Mouse (Mus musculus): ENCODE results near the gene Nit2. TPM values are rescaled to one million over a fixed set of nuclear protein-coding genes. Genes with fewer than 3 reads are reported as not detected.

Nit2 gene
- 90.9 and 101 TPM in 2 replicates for polyA plus RNA-seq (2014; fragmentation: Nextera tagmentation; extraction: Ambion mirVana)

- Histone ChIP-seq H3K4me1 (ENCODE audit: control insufficient read depth, insufficient read depth, low read length) (no peaks in the 10 kb centered on the region), H3K9ac (ENCODE audit: low read depth, low read length) (peak within 1 kb of the TSS; percentile 87), H3K4me2 (replicated peaks; ENCODE audit: low read depth, low read length) (peak within 1 kb of the TSS; percentile 69), H3K9me3 (ENCODE audit: control insufficient read depth, low read length) (no peaks in the 10 kb centered on the region), H3K36me3 (ENCODE audit: control insufficient read depth, insufficient read depth, low read length) (peaks cover 18% of the 10 kb centered on the region; the same call in 1 of the 2 replicates), H3K27me3 (ENCODE audit: control insufficient read depth, insufficient read depth, low read length) (no peaks in the 10 kb centered on the region), H3K4me3 (ENCODE audit: low read length) (peak within 1 kb of the TSS; percentile 82), H3K27ac (ENCODE audit: low read depth, low read length) (peak within 1 kb of the TSS; percentile 92)
- peak; percentile 98 for ATAC-seq (ENCODE audit: low FRiP score, low TSS enrichment)
- under 1% methylated on average over 58 of the region's 58 CpGs for WGBS
Observed at GRCm38 (mm10) chr16:57166611-57167513, at the start of gene Nit2. Nit2 (minus strand) TSS chr16:57167341.

GRCm38 (mm10) chr16:57215957-57216356 is 48.8 kb upstream of the Nit2 start:
- H3K36me3 ChIP-seq (ENCODE audit: control insufficient read depth, insufficient read depth, low read length) = peaks cover 15% of the 10 kb centered on the region

GRCm38 (mm10) chr16:57211037-57211436 is 43.9 kb upstream of the Nit2 start:
- Histone ChIP-seq H3K4me3 (ENCODE audit: low read length) (no peak overlapping the region), H3K4me1 (ENCODE audit: control insufficient read depth, insufficient read depth, low read length) (no peaks in the 10 kb centered on the region), H3K4me2 (replicated peaks; ENCODE audit: low read depth, low read length) (no peak overlapping the region), H3K27ac (ENCODE audit: low read depth, low read length) (no peak overlapping the region), H3K36me3 (ENCODE audit: control insufficient read depth, insufficient read depth, low read length) (peaks cover 32% of the 10 kb centered on the region), H3K9ac (ENCODE audit: low read depth, low read length) (no peak overlapping the region), H3K27me3 (ENCODE audit: control insufficient read depth, insufficient read depth, low read length) (no peaks in the 10 kb centered on the region), H3K9me3 (ENCODE audit: control insufficient read depth, low read length) (no peaks in the 10 kb centered on the region)
- no peak for ATAC-seq (ENCODE audit: low FRiP score, low TSS enrichment)
- WGBS = 89% methylated on average over 2 of the region's 2 CpGs

More at GRCm38 (mm10) chr16:57215957-57216356, 48.8 kb upstream of the Nit2 start:
- Histone ChIP-seq H3K27ac (ENCODE audit: low read depth, low read length) (no peak overlapping the region), H3K4me1 (ENCODE audit: control insufficient read depth, insufficient read depth, low read length) (no peaks in the 10 kb centered on the region), H3K4me2 (replicated peaks; ENCODE audit: low read depth, low read length) (no peak overlapping the region), H3K9ac (ENCODE audit: low read depth, low read length) (no peak overlapping the region), H3K4me3 (ENCODE audit: low read length) (no peak overlapping the region), H3K9me3 (ENCODE audit: control insufficient read depth, low read length) (no peaks in the 10 kb centered on the region), H3K27me3 (ENCODE audit: control insufficient read depth, insufficient read depth, low read length) (no peaks in the 10 kb centered on the region)
- no peak for ATAC-seq (ENCODE audit: low FRiP score, low TSS enrichment)

- H3K9ac ChIP-seq (ENCODE audit: low read depth, low read length) = no peak overlapping the region
- H3K4me3 ChIP-seq (ENCODE audit: low read length) = no peak overlapping the region
- H3K27ac ChIP-seq (ENCODE audit: low read depth, low read length) = no peak overlapping the region
- ATAC-seq (ENCODE audit: low FRiP score, low TSS enrichment) = no peak
- no peaks in the 10 kb centered on the region for H3K9me3 ChIP-seq (ENCODE audit: control insufficient read depth, low read length)
- peaks cover 32% of the 10 kb centered on the region for H3K36me3 ChIP-seq (ENCODE audit: control insufficient read depth, insufficient read depth, low read length)
- H3K4me1 ChIP-seq (ENCODE audit: control insufficient read depth, insufficient read depth, low read length) = no peaks in the 10 kb centered on the region
- 80% methylated on average over 2 of the region's 2 CpGs for WGBS
- H3K4me2 ChIP-seq (replicated peaks; ENCODE audit: low read depth, low read length) = no peak overlapping the region
- no peaks in the 10 kb centered on the region for H3K27me3 ChIP-seq (ENCODE audit: control insufficient read depth, insufficient read depth, low read length)
Observed at GRCm38 (mm10) chr16:57208342-57208741, 41.2 kb upstream of the Nit2 start.

GRCm38 (mm10) chr16:57197281-57197680 is 30.1 kb upstream of the Nit2 start:
- H3K27ac ChIP-seq (ENCODE audit: low read depth, low read length) = no peak overlapping the region
- WGBS = 71% methylated on average over 3 of the region's 3 CpGs
- no peaks in the 10 kb centered on the region for H3K4me1 ChIP-seq (ENCODE audit: control insufficient read depth, insufficient read depth, low read length)
- H3K36me3 ChIP-seq (ENCODE audit: control insufficient read depth, insufficient read depth, low read length) = peaks cover 21% of the 10 kb centered on the region
- no peak overlapping the region for H3K9ac ChIP-seq (ENCODE audit: low read depth, low read length)
- H3K9me3 ChIP-seq (ENCODE audit: control insufficient read depth, low read length) = no peaks in the 10 kb centered on the region
- H3K4me2 ChIP-seq (replicated peaks; ENCODE audit: low read depth, low read length) = no peak overlapping the region
- no peaks in the 10 kb centered on the region for H3K27me3 ChIP-seq (ENCODE audit: control insufficient read depth, insufficient read depth, low read length)
- no peak overlapping the region for H3K4me3 ChIP-seq (ENCODE audit: low read length)
- no peak for ATAC-seq (ENCODE audit: low FRiP score, low TSS enrichment)

GRCm38 (mm10) chr16:57196590-57196989 is 29.4 kb upstream of the Nit2 start:
- no peaks in the 10 kb centered on the region for H3K4me1 ChIP-seq (ENCODE audit: control insufficient read depth, insufficient read depth, low read length)
- no peak overlapping the region for H3K9ac ChIP-seq (ENCODE audit: low read depth, low read length)
- H3K27ac ChIP-seq (ENCODE audit: low read depth, low read length) = no peak overlapping the region
- no peaks in the 10 kb centered on the region for H3K27me3 ChIP-seq (ENCODE audit: control insufficient read depth, insufficient read depth, low read length)
- H3K36me3 ChIP-seq (ENCODE audit: control insufficient read depth, insufficient read depth, low read length) = peaks cover 28% of the 10 kb centered on the region
- WGBS = 90% methylated on average over 5 of the region's 5 CpGs
- H3K9me3 ChIP-seq (ENCODE audit: control insufficient read depth, low read length) = no peaks in the 10 kb centered on the region
- ATAC-seq (ENCODE audit: low FRiP score, low TSS enrichment) = no peak
- H3K4me2 ChIP-seq (replicated peaks; ENCODE audit: low read depth, low read length) = no peak overlapping the region
- no peak overlapping the region for H3K4me3 ChIP-seq (ENCODE audit: low read length)

- Histone ChIP-seq H3K4me1 (ENCODE audit: control insufficient read depth, insufficient read depth, low read length) (no peaks in the 10 kb centered on the region), H3K4me2 (replicated peaks; ENCODE audit: low read depth, low read length) (no peak overlapping the region), H3K9me3 (ENCODE audit: control insufficient read depth, low read length) (no peaks in the 10 kb centered on the region), H3K4me3 (ENCODE audit: low read length) (no peak overlapping the region), H3K36me3 (ENCODE audit: control insufficient read depth, insufficient read depth, low read length) (peaks cover 45% of the 10 kb centered on the region), H3K27ac (ENCODE audit: low read depth, low read length) (no peak overlapping the region), H3K27me3 (ENCODE audit: control insufficient read depth, insufficient read depth, low read length) (no peaks in the 10 kb centered on the region), H3K9ac (ENCODE audit: low read depth, low read length) (no peak overlapping the region)
- 91% methylated on average over 14 of the region's 14 CpGs for WGBS
- ATAC-seq (ENCODE audit: low FRiP score, low TSS enrichment) = no peak
Observed at GRCm38 (mm10) chr16:57191214-57191613, 24.1 kb upstream of the Nit2 start.

GRCm38 (mm10) chr16:57190390-57190789 is 23.2 kb upstream of the Nit2 start:
- Histone ChIP-seq H3K27me3 (ENCODE audit: control insufficient read depth, insufficient read depth, low read length) (no peaks in the 10 kb centered on the region), H3K36me3 (ENCODE audit: control insufficient read depth, insufficient read depth, low read length) (peaks cover 50% of the 10 kb centered on the region), H3K27ac (ENCODE audit: low read depth, low read length) (no peak overlapping the region), H3K9me3 (ENCODE audit: control insufficient read depth, low read length) (no peaks in the 10 kb centered on the region), H3K9ac (ENCODE audit: low read depth, low read length) (no peak overlapping the region), H3K4me1 (ENCODE audit: control insufficient read depth, insufficient read depth, low read length) (no peaks in the 10 kb centered on the region), H3K4me3 (ENCODE audit: low read length) (no peak overlapping the region), H3K4me2 (replicated peaks; ENCODE audit: low read depth, low read length) (no peak overlapping the region)
- no peak for ATAC-seq (ENCODE audit: low FRiP score, low TSS enrichment)
- WGBS = 89% methylated on average over 8 of the region's 8 CpGs

- Histone ChIP-seq H3K27ac (ENCODE audit: low read depth, low read length) (no peak overlapping the region), H3K9me3 (ENCODE audit: control insufficient read depth, low read length) (no peaks in the 10 kb centered on the region), H3K4me2 (replicated peaks; ENCODE audit: low read depth, low read length) (no peak overlapping the region), H3K4me1 (ENCODE audit: control insufficient read depth, insufficient read depth, low read length) (no peaks in the 10 kb centered on the region), H3K36me3 (ENCODE audit: control insufficient read depth, insufficient read depth, low read length) (peaks cover 44% of the 10 kb centered on the region), H3K27me3 (ENCODE audit: control insufficient read depth, insufficient read depth, low read length) (no peaks in the 10 kb centered on the region), H3K4me3 (ENCODE audit: low read length) (no peak overlapping the region), H3K9ac (ENCODE audit: low read depth, low read length) (no peak overlapping the region)
- 87% methylated on average over 2 of the region's 2 CpGs for WGBS
- no peak for ATAC-seq (ENCODE audit: low FRiP score, low TSS enrichment)
Observed at GRCm38 (mm10) chr16:57189493-57189892, 22.4 kb upstream of the Nit2 start.

Data from kidney, embryonic 14.5 days (tissue).